Mouse (Mus musculus): ENCODE results near the gene Cdh7. TPM values are rescaled to one million over a fixed set of nuclear protein-coding genes. Genes with fewer than 3 reads are reported as not detected.

The Cdh7 gene
- polyA plus RNA-seq (2012; ENCODE audit: low replicate concordance): not detected in 2 replicates

GRCm38 (mm10) chr1:109982064-109982808, at the start of gene Cdh7:
Gene Cdh7 (plus strand): TSS chr1:109982431.

